In genomic region chr12:76930177-76930576, GRCm38 (mm10) we compare ENCODE assay signal across 20 mouse cellular contexts. TPM values are rescaled to one million over a fixed set of nuclear protein-coding genes. Genes with fewer than 3 reads are reported as not detected.
DNase-seq lines count a peak whose midpoint lies in the region; ATAC-seq and TF ChIP-seq lines count a peak whose summit lies in the region.
"Had no signal": no experiment of that assay in that cellular context is flagged by ENCODE, and none has a peak within 500 bp of the region (broad histone marks: within the 10 kb centered on the region; RNA-seq: fewer than 3 reads in every experiment).

No protein-coding gene starts in this region.

- H3K4me3 ChIP-seq in gastrocnemius, adult 2 months, result no peak overlapping the region
- H3K4me3 ChIP-seq in brown adipose tissue, adult 24 weeks (ENCODE audit: insufficient read depth, low read depth, low read length), result no peak overlapping the region
- H3K4me3 ChIP-seq: embryonic facial prominence, embryonic 12.5 days; forebrain, embryonic 10.5 days; neural tube, embryonic 13.5 days had no signal

- intact Hi-C loops in gastrocnemius, adult 2 months (cut with DNase I), result no loop called here
- intact Hi-C loops in gastrocnemius, postnatal 36 days (cut with DNase I), result no loop called here

- H3K27ac ChIP-seq in gastrocnemius, adult 2 months, result peak overlapping the region; percentile 80
- peak overlapping the region; percentile 46 for H3K27ac ChIP-seq in brown adipose tissue, adult 24 weeks (replicated peaks; ENCODE audit: low read depth, low read length)
- H3K27ac ChIP-seq: embryonic facial prominence, embryonic 12.5 days; forebrain, embryonic 10.5 days; neural tube, embryonic 13.5 days had no signal

- peaks cover 23% of the 10 kb centered on the region for H3K4me1 ChIP-seq in brown adipose tissue, adult 24 weeks (ENCODE audit: control insufficient read depth, insufficient read depth, insufficient read length, low read length)
- H3K4me1 ChIP-seq: embryonic facial prominence, embryonic 12.5 days; neural tube, embryonic 13.5 days had no signal

- peak; percentile 63 for ATAC-seq in megakaryocyte progenitor cell, adult 5-6 weeks (replicated peaks; ENCODE audit: poor library complexity)
- ATAC-seq: hindbrain, embryonic 16.5 days had no signal

- TF ChIP-seq CTCF in gastrocnemius, adult 2 months (IDR thresholded peaks at IDR 0.05), result no peak

- DNase-seq in gastrocnemius, adult 2 months, result no peak
- no peak for DNase-seq in gastrocnemius, postnatal 36 days
- DNase-seq in liver, result peak; percentile 88
- DNase-seq in layer of hippocampus, adult 18-20 months (ENCODE audit: low spot score in 2 of 2), result no peak
- DNase-seq in layer of hippocampus, adult 8-10 months (ENCODE audit: low spot score in 2 of 2), result no peak
- no peak for DNase-seq in kidney, postnatal 36 days
- DNase-seq: adrenal gland, adult 8-10 months; cerebellum, adult 9-10 months; gastrocnemius, postnatal 14 days; heart, postnatal 14 days; kidney, adult 8-10 months; left cerebral cortex, postnatal 4 days; lung, adult 18-20 months; right cerebral cortex, postnatal 25 days had no signal

RNA-seq across cellular contexts. Expression of gene Max, which starts 31.8 kb away (rescaled TPM):
- 10 to 100 TPM; 40.4 to 43.8 TPM for total RNA-seq in gastrocnemius, adult 2 months (2021)
- total RNA-seq in gastrocnemius, postnatal 36 days (2021), result 10 to 100 TPM; 32.8 to 35.8 TPM
- polyA plus RNA-seq in brown adipose tissue, adult 24 weeks (2012; ENCODE audit: insufficient read depth, insufficient read length, missing spikeins), result 42.7 and 44.6 TPM in 2 replicates
- total RNA-seq in megakaryocyte progenitor cell, adult 5-6 weeks (2015), result 114 and 116 TPM in 2 replicates
- total RNA-seq in megakaryocyte progenitor cell, adult 5-6 weeks (2017), result 100 and 122 TPM in 2 replicates
- 10 to 100 TPM; 75.3 to 76.5 TPM for total RNA-seq in layer of hippocampus, adult 18-20 months (2021)
- 10 to 100 TPM; 70.9 to 85.2 (median 79.5) TPM for total RNA-seq in layer of hippocampus, adult 8-10 months (2022)
